Mouse (Mus musculus) ES-E14 (cell line): Measurements from ENCODE around the gene Vsig8. TPM values are rescaled to one million over a fixed set of nuclear protein-coding genes. Genes with fewer than 3 reads are reported as not detected.

Experiments
- DNase-seq: peaks from one replicate; pipeline ENCODE4 v3.0.0-alpha.2; 2013; ENCODE audit warnings: low read depth, low spot score
- H3K27ac ChIP-seq: 2 replicates; pipeline ENCODE4 v1.5.1; 2012; ENCODE audit warnings: low read depth, mild to moderate bottlenecking, low read length, moderate library complexity, mixed read lengths; ENCODE audit not compliant: poor library complexity, insufficient read depth, severe bottlenecking
- H3K36me3 ChIP-seq: 2 replicates; pipeline ENCODE4 v1.6.1; 2012; ENCODE audit warnings: mild to moderate bottlenecking, low read length, moderate library complexity, mixed read lengths; ENCODE audit not compliant: control insufficient read depth, poor library complexity, insufficient read depth, severe bottlenecking
- H3K4me1 ChIP-seq, 2 experiments: fragments of 150-350 bp in 1 of 2; sonication (generic) in 1 of 2; 2 replicates each; pipeline ENCODE4 v1.6.1; 2012; ENCODE audit warnings: low read length in 2 of 2, mild to moderate bottlenecking in 1 of 2, mixed read lengths in 1 of 2; ENCODE audit not compliant: control insufficient read depth in 2 of 2, insufficient read depth in 2 of 2, poor library complexity in 1 of 2
- H3K4me3 ChIP-seq, 2 experiments: fragments of 150-350 bp in 1 of 2; sonication (generic) in 1 of 2; 2 replicates each; pipeline ENCODE4 v1.5.1; 2012; ENCODE audit warnings: low read length in 2 of 2, low read depth in 1 of 2, mild to moderate bottlenecking in 1 of 2, mixed read lengths in 1 of 2; ENCODE audit not compliant: insufficient read depth in 1 of 2, poor library complexity in 1 of 2, severe bottlenecking in 1 of 2
- H3K9ac ChIP-seq: 2 replicates; pipeline ENCODE4 v1.6.1; 2012; ENCODE audit warnings: low read depth, mild to moderate bottlenecking, low read length, mixed read lengths; ENCODE audit not compliant: poor library complexity, insufficient read depth, severe bottlenecking
- H3K9me3 ChIP-seq: fragments of 150-350 bp; sonication (generic); 2 replicates; pipeline ENCODE4 v1.6.1; 2012; ENCODE audit warnings: low read depth, mild to moderate bottlenecking, low read length; ENCODE audit not compliant: control insufficient read depth, insufficient read depth
- CHD2 ChIP-seq: IDR thresholded peaks from 2 replicates; pipeline ENCODE4 v1.6.1; 2014; ENCODE audit warnings: mild to moderate bottlenecking, low read depth, low read length, inconsistent platforms
- HCFC1 ChIP-seq: IDR thresholded peaks from 2 replicates; pipeline ENCODE4 v1.6.1; 2012; ENCODE audit warnings: low read length, inconsistent platforms, borderline replicate concordance; ENCODE audit not compliant: insufficient read depth
- MAFK ChIP-seq: IDR thresholded peaks from 2 replicates; pipeline ENCODE4 v1.6.1; 2014; ENCODE audit warnings: mild to moderate bottlenecking, low read depth, low read length, inconsistent platforms; ENCODE audit not compliant: insufficient read depth
- ZC3H11A ChIP-seq: IDR thresholded peaks from 2 replicates; pipeline ENCODE4 v1.6.1; 2012; ENCODE audit warnings: low read depth, mild to moderate bottlenecking, inconsistent platforms, low read length, borderline replicate concordance
- ZNF384 ChIP-seq: IDR thresholded peaks from 2 replicates; pipeline ENCODE4 v1.6.1; 2012; ENCODE audit warnings: low read depth, low read length, inconsistent platforms
- in situ Hi-C, 2 experiments: fragments of 600-800 bp; cut with MboI; formaldehyde crosslinking; loops; one replicate each; pipeline ENCODE4 v1.15.1; 2025; ENCODE audit warnings: low sequenced_read_pairs in 2 of 2, inconsistent platforms in 1 of 2; ENCODE audit not compliant: unreplicated experiment in 2 of 2
- total RNA-seq: library from RNA; depleted of rRNA; stranded (reverse); fragments of 300-350 nt; gene quantifications from 2 replicates; pipeline ENCODE4 v1.2.3, GENCODE M21; 2012

Gene Vsig8
- total RNA-seq, 1 experiment, result 0.09 TPM

DNA sequence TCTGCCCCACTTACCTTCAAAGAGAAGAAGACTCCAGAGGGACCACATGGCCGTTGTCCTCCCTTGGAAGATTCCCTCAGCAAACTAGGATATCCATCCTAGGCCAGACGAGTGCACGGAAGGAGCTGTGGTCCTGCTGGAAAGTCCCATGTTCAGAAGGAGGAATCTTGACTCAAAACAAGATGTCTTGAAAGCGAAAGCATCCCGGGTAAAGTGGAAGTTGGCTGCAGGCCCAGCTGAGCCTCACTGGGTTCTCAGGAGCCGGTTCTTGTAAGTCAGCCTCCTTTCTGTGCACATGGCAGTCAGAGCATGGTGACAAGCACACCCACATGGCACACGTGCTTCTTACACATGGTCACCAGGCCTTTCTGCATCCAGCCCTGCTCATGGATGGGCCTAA is 34.6 kb downstream of the Vsig8 start, which contains the start of gene Slamf8:
Slamf8 (minus strand) TSS at position 184 of the 400 bp plus-strand sequence.
- no peak within 1 kb of the TSS for H3K4me3 ChIP-seq
- TF ChIP-seq CHD2 (no peak), ZNF384 (no peak), MAFK (no peak), HCFC1 (no peak), ZC3H11A (no peak)
- H3K27ac ChIP-seq, result no peak within 1 kb of the TSS
- H3K36me3 ChIP-seq, result no peaks in the 10 kb centered on the region
- H3K9ac ChIP-seq, result no peak within 1 kb of the TSS
- in situ Hi-C loops, result no loop called here
- H3K9me3 ChIP-seq, result no peaks in the 10 kb centered on the region
- no peaks in the 10 kb centered on the region for H3K4me1 ChIP-seq
- DNase-seq, result no peak

DNA sequence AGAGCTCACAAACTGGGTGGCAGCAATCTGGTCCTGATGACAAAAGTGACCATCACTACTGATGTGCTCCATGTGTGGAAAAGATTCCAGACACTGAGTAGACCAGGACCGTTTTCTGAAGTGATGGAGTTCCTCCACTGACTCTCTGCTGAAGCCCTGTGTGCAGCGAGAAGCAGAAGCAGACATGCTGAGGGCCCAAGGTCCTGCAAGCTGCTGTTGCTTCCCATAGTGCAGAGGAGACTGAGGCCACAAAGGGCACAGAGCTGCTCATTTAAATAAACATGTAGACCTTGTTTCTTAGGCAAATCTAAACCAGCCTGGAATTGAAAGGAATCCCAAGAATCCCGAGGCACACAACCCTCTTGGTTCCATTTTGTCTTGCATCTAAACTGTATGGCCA is 37.6 kb downstream of the Vsig8 start:
- TF ChIP-seq ZNF384 (no peak), MAFK (no peak), HCFC1 (no peak), ZC3H11A (no peak), CHD2 (no peak)
- in situ Hi-C loops, result no loop called here
- no peak overlapping the region for H3K27ac ChIP-seq

DNA sequence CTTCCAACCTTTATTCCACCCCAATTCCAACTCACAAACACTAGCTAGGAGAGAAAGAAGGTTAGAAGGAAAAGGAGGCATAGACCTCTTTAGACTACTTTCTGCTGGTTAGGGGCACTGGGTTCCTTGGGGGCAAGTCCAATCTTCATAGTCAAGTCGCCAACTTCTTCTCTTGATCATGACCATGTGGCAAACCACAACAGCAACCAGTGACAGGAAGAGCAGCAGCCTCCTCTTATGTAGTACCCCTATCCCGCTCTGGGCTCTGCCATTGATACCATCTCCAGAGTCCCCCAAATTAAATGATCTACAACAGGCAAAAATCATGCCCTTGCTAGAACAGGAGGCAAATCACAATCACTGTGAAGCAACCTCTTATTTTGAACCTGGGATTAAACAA is 38.2 kb downstream of the Vsig8 start:
- Histone ChIP-seq H3K4me3 (no peak overlapping the region), H3K4me1 (no peaks in the 10 kb centered on the region), H3K9ac (no peak overlapping the region), H3K9me3 (no peaks in the 10 kb centered on the region), H3K27ac (no peak overlapping the region), H3K36me3 (no peaks in the 10 kb centered on the region)
- TF ChIP-seq CHD2, result no peak
- TF ChIP-seq MAFK, result no peak
- no peak for TF ChIP-seq HCFC1
- no peak for TF ChIP-seq ZNF384
- no peak for TF ChIP-seq ZC3H11A
- in situ Hi-C loops, result no loop called here
- no peak for DNase-seq

More for the DNA sequence above, 37.6 kb downstream of the Vsig8 start:
- DNase-seq, result no peak
- H3K4me1 ChIP-seq, result no peaks in the 10 kb centered on the region
- H3K9ac ChIP-seq, result no peak overlapping the region
- H3K9me3 ChIP-seq, result no peaks in the 10 kb centered on the region
- no peaks in the 10 kb centered on the region for H3K36me3 ChIP-seq
- H3K4me3 ChIP-seq, result no peak overlapping the region

- Histone ChIP-seq H3K36me3 (no peaks in the 10 kb centered on the region), H3K9ac (no peak overlapping the region), H3K4me3 (no peak overlapping the region), H3K4me1 (no peaks in the 10 kb centered on the region), H3K27ac (no peak overlapping the region), H3K9me3 (no peaks in the 10 kb centered on the region)
- TF ChIP-seq ZC3H11A, result 0 out of 2 replicates have a peak, but pooled peaks have one; percentile 28
- no peak for TF ChIP-seq ZNF384
- peak; percentile 51 for DNase-seq
- in situ Hi-C loops, result no loop called here
These were observed 38.8 kb downstream of the Vsig8 start for GRCm38 (mm10) chr1:172594495-172594894.

- H3K36me3 ChIP-seq, result no peaks in the 10 kb centered on the region
These were observed 46.6 kb downstream of the Vsig8 start, which contains the start of gene Fcrl6 for GRCm38 (mm10) chr1:172602326-172602725. TSS of gene Fcrl6 (minus strand) at chr1:172602551.

More at GRCm38 (mm10) chr1:172602326-172602725, 46.6 kb downstream of the Vsig8 start, which contains the start of gene Fcrl6:
- no peak within 1 kb of the TSS for H3K9ac ChIP-seq
- H3K4me3 ChIP-seq, result no peak within 1 kb of the TSS
- no peak within 1 kb of the TSS for H3K27ac ChIP-seq
- H3K9me3 ChIP-seq, result no peaks in the 10 kb centered on the region
- DNase-seq, result no peak
- no peaks in the 10 kb centered on the region for H3K4me1 ChIP-seq
- no peak for TF ChIP-seq CHD2
- no peak for TF ChIP-seq ZNF384
- no peak for TF ChIP-seq ZC3H11A
- TF ChIP-seq MAFK, result no peak
- no peak for TF ChIP-seq HCFC1
- in situ Hi-C loops, result no loop called here
